In the genomic region with DNA sequence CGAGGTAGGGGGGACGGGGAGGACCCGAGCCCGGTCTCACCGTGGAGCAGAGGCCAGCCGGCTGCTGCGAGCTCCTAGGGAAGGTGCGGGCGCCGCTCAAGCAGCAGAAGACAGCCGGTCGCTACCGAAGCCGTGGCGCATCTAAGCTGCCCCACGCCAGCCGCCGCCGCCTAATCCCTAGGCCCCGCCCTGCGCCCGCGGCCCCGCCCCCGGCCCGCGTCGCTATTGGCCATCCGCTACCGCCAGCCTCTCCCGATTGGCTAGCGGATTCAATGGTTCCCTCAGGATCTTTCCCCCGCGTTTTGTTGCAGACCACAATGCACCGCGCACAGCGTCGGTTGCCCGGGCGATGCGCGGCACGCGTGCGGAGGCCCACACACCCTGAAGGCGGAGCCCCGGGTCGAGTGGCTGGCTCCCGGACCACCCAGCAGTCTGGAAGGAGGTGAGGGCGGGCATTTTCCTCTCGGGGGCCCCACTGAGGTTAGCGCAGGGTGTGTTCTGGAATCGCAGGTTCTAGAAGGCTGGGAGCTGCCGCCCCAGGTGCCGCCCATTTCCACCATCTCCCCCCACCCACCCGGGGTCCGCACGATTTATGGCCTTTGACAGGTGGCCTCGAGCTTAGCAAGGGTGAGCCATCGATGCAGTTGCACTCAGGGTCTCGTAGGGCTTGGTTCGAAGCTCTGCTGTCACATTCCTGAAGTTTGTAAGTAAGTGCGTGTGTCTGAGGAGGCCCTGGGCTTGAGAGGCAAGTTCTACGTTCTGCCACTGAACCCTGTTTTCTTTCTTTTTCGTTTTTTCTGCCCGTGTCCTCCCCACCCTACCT, we compare ENCODE assay signal across 8 mouse cellular contexts. TPM values are rescaled to one million over a fixed set of nuclear protein-coding genes. Genes with fewer than 3 reads are reported as not detected.
A peak's percentile ranks its signal among the peaks of the same experiment; 100 is the strongest.
DNase-seq lines count a peak whose midpoint lies in the region; ATAC-seq and TF ChIP-seq lines count a peak whose summit lies in the region.

Gene Dynll1, minus strand, starts transcription at position 208 of the 823 bp plus-strand sequence.

- peak within 1 kb of the TSS; percentile 85 for H3K9ac ChIP-seq in hindbrain, embryonic 14.5 days

- peak within 1 kb of the TSS; percentile 76 for H3K4me3 ChIP-seq in hindbrain, embryonic 14.5 days (replicated peaks; ENCODE audit: low read length)

- POLR2A ChIA-PET in Patski (lab: Charles Lee), result interaction anchor here (0.6 to 3.0 kb wide), 13 partner anchors 11 to 140 kb away, joined by 3 to 14 read pairs (median 4); partner anchors contain the start of genes Gatc, Rnf10 and Triap1

- H3K27ac ChIP-seq in hindbrain, embryonic 14.5 days, result peak within 1 kb of the TSS; percentile 90

- under 1% methylated on average over 58 of the region's 66 CpGs for WGBS in hindbrain, embryonic 14.5 days

- in situ Hi-C loops in Patski (cut with MboI; ENCODE audit: low pct_unique_long_range_greater_than_20kb), result no loop called here

- DNase-seq in Patski (ENCODE audit: low read depth, low spot score), result peak; percentile 99
- peak; percentile 100 for DNase-seq in cerebellum, postnatal 14 days
- DNase-seq in frontal cortex, postnatal 25 days (ENCODE audit: low spot score in 2 of 2), result peak; percentile 100
- DNase-seq in hindbrain, embryonic 14.5 days (ENCODE audit: low spot score), result peak; percentile 100
- peak; percentile 100 for DNase-seq in layer of hippocampus, postnatal 36 days
- peak; percentile 99 for DNase-seq in lung, postnatal 36 days
- peak; percentile 99 for DNase-seq in retina, postnatal 1 day
- DNase-seq in urinary bladder, adult 18-20 months (ENCODE audit: low spot score in 2 of 2), result peak; percentile 99 to 100

- peaks cover 32% of the 10 kb centered on the region for H3K36me3 ChIP-seq in hindbrain, embryonic 14.5 days (replicated peaks; ENCODE audit: control insufficient read depth, insufficient read depth)

- H3K9me3 ChIP-seq in hindbrain, embryonic 14.5 days (ENCODE audit: control insufficient read depth, low read length), result no peaks in the 10 kb centered on the region

- H3K27me3 ChIP-seq in Patski, result no peaks in the 10 kb centered on the region
- no peaks in the 10 kb centered on the region for H3K27me3 ChIP-seq in hindbrain, embryonic 14.5 days (ENCODE audit: control insufficient read depth, insufficient read depth, low read length)

- CTCF ChIA-PET in Patski (lab: Charles Lee), result interaction anchor here (0.6 kb wide), 1 partner anchor 19 kb away, joined by 3 read pairs; no protein-coding TSS in a partner anchor

- peak; percentile 93 for ATAC-seq in Patski
- peak; percentile 97 for ATAC-seq in hindbrain, embryonic 14.5 days (ENCODE audit: low FRiP score)

- no peak for TF ChIP-seq CTCF in Patski (IDR thresholded peaks at IDR 0.05)

- H3K4me2 ChIP-seq in hindbrain, embryonic 14.5 days (replicated peaks), result peak within 1 kb of the TSS; percentile 72

- peaks cover 19% of the 10 kb centered on the region for H3K4me1 ChIP-seq in hindbrain, embryonic 14.5 days (replicated peaks; ENCODE audit: control insufficient read depth, insufficient read depth, low read length)

RNA-seq across cellular contexts. Expression of gene Dynll1, which starts in this region (rescaled TPM):
- 704 TPM for polyA plus RNA-seq in Patski (2021)
- polyA plus RNA-seq in hindbrain, embryonic 14.5 days (2014; fragmentation: Nextera tagmentation; extraction: Ambion mirVana), result 1,269 and 1,310 TPM in 2 replicates
- total RNA-seq in layer of hippocampus, postnatal 36 days (2021), result 100 to 1,000 TPM; 813 to 849 TPM

Comparison
In these comparisons a context has a peak if more than half of its experiments do, and no peak if none do; other contexts are left out.
1. Peak in every context shown above with its lines: DNase-seq, ATAC-seq, H3K4me3 ChIP-seq and H3K27ac ChIP-seq.